Mouse (Mus musculus) hindbrain, embryonic 14.5 days (tissue): ENCODE measurements around the gene Nadk2. TPM values are rescaled to one million over a fixed set of nuclear protein-coding genes. Genes with fewer than 3 reads are reported as not detected.

Experiments used
- ATAC-seq: fragments of 200-750 bp; cut with Nextera tagmentation; 2 replicates; pipeline ENCODE4 v1.8.0; 2017; ENCODE audit warnings: moderate number of reproducible peaks, mild to moderate bottlenecking, moderate TSS enrichment, moderate library complexity; ENCODE audit not compliant: low FRiP score
- DNase-seq: peaks from one replicate; pipeline ENCODE4 v3.0.0-alpha.2; 2015; ENCODE audit warnings: low spot score
- H3K27ac ChIP-seq: fragments of 300-500 bp; sonication (generic); 2 replicates; pipeline ENCODE4 v1.5.1; 2014; ENCODE audit warnings: mild to moderate bottlenecking, moderate library complexity
- H3K27me3 ChIP-seq: fragments of 300-500 bp; sonication (generic); 2 replicates; pipeline ENCODE4 v1.6.1; 2014; ENCODE audit warnings: mild to moderate bottlenecking, low read length, mixed read lengths; ENCODE audit not compliant: control insufficient read depth, insufficient read depth
- H3K36me3 ChIP-seq: fragments of 300-500 bp; sonication (generic); replicated peaks from 2 replicates; pipeline ENCODE4 v1.6.1; 2014; ENCODE audit not compliant: control insufficient read depth, insufficient read depth
- H3K4me1 ChIP-seq: fragments of 300-500 bp; sonication (generic); replicated peaks from 2 replicates; pipeline ENCODE4 v1.6.1; 2014; ENCODE audit warnings: antibody characterized with exemption, low read length, mixed read lengths; ENCODE audit not compliant: control insufficient read depth, insufficient read depth
- H3K4me2 ChIP-seq: fragments of 300-500 bp; sonication (generic); replicated peaks from 2 replicates; pipeline ENCODE4 v1.6.1; 2014; ENCODE audit warnings: mild to moderate bottlenecking, moderate library complexity
- H3K4me3 ChIP-seq: fragments of 300-500 bp; sonication (generic); replicated peaks from 2 replicates; pipeline ENCODE4 v1.5.1; 2014; ENCODE audit warnings: mild to moderate bottlenecking, low read length
- H3K9ac ChIP-seq: fragments of 300-500 bp; sonication (generic); 2 replicates; pipeline ENCODE4 v1.6.1; 2014
- H3K9me3 ChIP-seq: fragments of 300-500 bp; sonication (generic); 2 replicates; pipeline ENCODE4 v1.6.1; 2016; ENCODE audit warnings: low read length; ENCODE audit not compliant: control insufficient read depth
- WGBS: fragments of 180-500 bp; shearing (Covaris S2); extraction: QIAGEN DNeasy Blood & Tissue Kit; methylation state at CpG from one replicate; pipeline ENCODE4 v1.1.7; 2014; 5-methylcytosine and 5-hydroxymethylcytosine counted together
- polyA plus RNA-seq: library from polyadenylated mRNA; unstranded; fragments of >200 nt; fragmentation: Nextera tagmentation; extraction: Ambion mirVana; gene quantifications from 2 replicates; pipeline ENCODE4 v1.2.1, GENCODE M21; 2014

Nadk2 gene
- polyA plus RNA-seq, 1 experiment from 2014 or later = 38.4 TPM

- Histone ChIP-seq H3K36me3 (no peaks in the 10 kb centered on the region), H3K27me3 (no peaks in the 10 kb centered on the region), H3K27ac (no peak overlapping the region), H3K4me1 (peaks cover 26% of the 10 kb centered on the region), H3K9ac (0 out of 2 replicates have a peak overlapping the region, but pooled peaks have one; percentile 79), H3K4me3 (peak overlapping the region; percentile 83), H3K9me3 (no peaks in the 10 kb centered on the region), H3K4me2 (peak overlapping the region; percentile 61)
- WGBS = 54% methylated on average over 12 of the region's 12 CpGs
- no peak for ATAC-seq
- DNase-seq = no peak
Measured at GRCm38 (mm10) chr15:9073067-9073608, 2.1 kb downstream of the Nadk2 start.

- H3K36me3 ChIP-seq = no peaks in the 10 kb centered on the region
Measured at GRCm38 (mm10) chr15:9073684-9074083, 2.6 kb downstream of the Nadk2 start.

GRCm38 (mm10) chr15:9074139-9074538 is 3.1 kb downstream of the Nadk2 start:
- no peaks in the 10 kb centered on the region for H3K27me3 ChIP-seq
- WGBS = 26% methylated on average over 2 of the region's 2 CpGs
- no peak for ATAC-seq
- H3K9ac ChIP-seq = no peak overlapping the region
- no peaks in the 10 kb centered on the region for H3K36me3 ChIP-seq
- H3K4me2 ChIP-seq = no peak overlapping the region
- peaks cover 26% of the 10 kb centered on the region for H3K4me1 ChIP-seq
- no peak overlapping the region for H3K27ac ChIP-seq
- no peak for DNase-seq
- H3K9me3 ChIP-seq = no peaks in the 10 kb centered on the region
- H3K4me3 ChIP-seq = no peak overlapping the region

More at GRCm38 (mm10) chr15:9073684-9074083, 2.6 kb downstream of the Nadk2 start:
- ATAC-seq (no peak), DNase-seq (no peak)
- no peaks in the 10 kb centered on the region for H3K27me3 ChIP-seq
- H3K9ac ChIP-seq = no peak overlapping the region
- no peak overlapping the region for H3K27ac ChIP-seq
- peaks cover 26% of the 10 kb centered on the region for H3K4me1 ChIP-seq
- H3K4me2 ChIP-seq = peak overlapping the region; percentile 61
- no peak overlapping the region for H3K4me3 ChIP-seq
- no peaks in the 10 kb centered on the region for H3K9me3 ChIP-seq
- 79% methylated on average over 5 of the region's 5 CpGs for WGBS

GRCm38 (mm10) chr15:9074671-9075070 is 3.6 kb downstream of the Nadk2 start:
- DNase-seq (no peak), ATAC-seq (no peak)
- Histone ChIP-seq H3K9me3 (no peaks in the 10 kb centered on the region), H3K36me3 (no peaks in the 10 kb centered on the region), H3K4me1 (peaks cover 26% of the 10 kb centered on the region), H3K9ac (no peak overlapping the region), H3K4me2 (no peak overlapping the region), H3K27ac (no peak overlapping the region), H3K27me3 (no peaks in the 10 kb centered on the region), H3K4me3 (no peak overlapping the region)
- 16% methylated on average over 4 of the region's 4 CpGs for WGBS

- Histone ChIP-seq H3K4me2 (no peak overlapping the region), H3K4me3 (no peak overlapping the region), H3K36me3 (no peaks in the 10 kb centered on the region), H3K27me3 (no peaks in the 10 kb centered on the region), H3K9ac (no peak overlapping the region), H3K4me1 (peaks cover 21% of the 10 kb centered on the region), H3K9me3 (no peaks in the 10 kb centered on the region), H3K27ac (no peak overlapping the region)
- no peak for ATAC-seq
- DNase-seq = no peak
- 77% methylated on average over 14 of the region's 14 CpGs for WGBS
Measured at GRCm38 (mm10) chr15:9075608-9076200, 4.6 kb downstream of the Nadk2 start.

- DNase-seq = no peak
- Histone ChIP-seq H3K4me3 (no peak overlapping the region), H3K4me1 (peaks cover 6% of the 10 kb centered on the region; the same call in 1 of the 2 replicates), H3K9ac (no peak overlapping the region), H3K36me3 (no peaks in the 10 kb centered on the region), H3K27ac (no peak overlapping the region), H3K9me3 (no peaks in the 10 kb centered on the region), H3K4me2 (no peak overlapping the region), H3K27me3 (no peaks in the 10 kb centered on the region)
- ATAC-seq = no peak
- WGBS = 79% methylated on average over 12 of the region's 12 CpGs
Measured at GRCm38 (mm10) chr15:9078481-9079300, 7.6 kb downstream of the Nadk2 start.

GRCm38 (mm10) chr15:9079626-9080025 is 8.6 kb downstream of the Nadk2 start:
- no peak for DNase-seq
- peaks cover 4% of the 10 kb centered on the region; the same call in 1 of the 2 replicates for H3K4me1 ChIP-seq
- H3K27ac ChIP-seq = no peak overlapping the region
- H3K27me3 ChIP-seq = no peaks in the 10 kb centered on the region
- no peaks in the 10 kb centered on the region for H3K36me3 ChIP-seq
- WGBS = 61% methylated on average over 5 of the region's 5 CpGs
- H3K9ac ChIP-seq = no peak overlapping the region
- H3K4me2 ChIP-seq = no peak overlapping the region
- no peaks in the 10 kb centered on the region for H3K9me3 ChIP-seq
- no peak for ATAC-seq
- no peak overlapping the region for H3K4me3 ChIP-seq

GRCm38 (mm10) chr15:9080206-9080605 is 9.1 kb downstream of the Nadk2 start:
- no peak overlapping the region for H3K4me3 ChIP-seq

GRCm38 (mm10) chr15:9081294-9081693 is 10.2 kb downstream of the Nadk2 start:
- H3K9ac ChIP-seq = no peak overlapping the region
- DNase-seq (no peak), ATAC-seq (peak; percentile 31; the same call in 1 of the 2 replicates)
- no peaks in the 10 kb centered on the region for H3K27me3 ChIP-seq
- H3K4me1 ChIP-seq = no peaks in the 10 kb centered on the region
- H3K36me3 ChIP-seq = no peaks in the 10 kb centered on the region; the same call in 1 of the 2 replicates
- H3K9me3 ChIP-seq = no peaks in the 10 kb centered on the region
- H3K4me2 ChIP-seq = no peak overlapping the region
- H3K4me3 ChIP-seq = no peak overlapping the region
- WGBS = 82% methylated on average over 3 of the region's 3 CpGs
- H3K27ac ChIP-seq = no peak overlapping the region

More at GRCm38 (mm10) chr15:9080206-9080605, 9.1 kb downstream of the Nadk2 start:
- Histone ChIP-seq H3K36me3 (no peaks in the 10 kb centered on the region), H3K9ac (no peak overlapping the region), H3K4me1 (no peaks in the 10 kb centered on the region; the same call in 1 of the 2 replicates), H3K27ac (no peak overlapping the region), H3K4me2 (no peak overlapping the region), H3K9me3 (no peaks in the 10 kb centered on the region), H3K27me3 (no peaks in the 10 kb centered on the region)
- ATAC-seq = no peak
- 78% methylated on average over 4 of the region's 4 CpGs for WGBS
- no peak for DNase-seq
